Mouse (Mus musculus) midbrain, postnatal 0 days (tissue): ENCODE results near the gene Pten. TPM values are rescaled to one million over a fixed set of nuclear protein-coding genes. Genes with fewer than 3 reads are reported as not detected.

Experiments used
- ATAC-seq: fragments of 200-750 bp; cut with Nextera tagmentation; 2 replicates; pipeline ENCODE4 v1.8.0; 2017; ENCODE audit warnings: moderate number of reproducible peaks, mild to moderate bottlenecking, moderate TSS enrichment, moderate library complexity; ENCODE audit not compliant: low FRiP score
- DNase-seq: peaks from one replicate; pipeline ENCODE4 v3.0.0-alpha.2; 2015; ENCODE audit warnings: low spot score
- H3K27ac ChIP-seq: fragments of 300-500 bp; sonication (generic); 2 replicates; pipeline ENCODE4 v1.5.1; 2014; ENCODE audit warnings: low read depth, mild to moderate bottlenecking, low read length, mixed read lengths
- H3K27me3 ChIP-seq: fragments of 300-500 bp; sonication (generic); 2 replicates; pipeline ENCODE4 v1.6.1; 2014; ENCODE audit warnings: low read length, control low read depth, mixed read lengths; ENCODE audit not compliant: insufficient read depth
- H3K36me3 ChIP-seq: fragments of 300-500 bp; sonication (generic); 2 replicates; pipeline ENCODE4 v1.6.1; 2014; ENCODE audit warnings: low read length, control low read depth, mixed read lengths; ENCODE audit not compliant: insufficient read depth
- H3K4me1 ChIP-seq: fragments of 300-500 bp; sonication (generic); 2 replicates; pipeline ENCODE4 v1.6.1; 2014; ENCODE audit warnings: mild to moderate bottlenecking, control low read depth, antibody characterized with exemption, low read length, mixed read lengths; ENCODE audit not compliant: insufficient read depth
- H3K4me2 ChIP-seq: fragments of 300-500 bp; sonication (generic); 2 replicates; pipeline ENCODE4 v1.6.1; 2014; ENCODE audit warnings: low read depth, mild to moderate bottlenecking, low read length, mixed read lengths; ENCODE audit not compliant: poor library complexity, severe bottlenecking
- H3K4me3 ChIP-seq: fragments of 300-500 bp; sonication (generic); 2 replicates; pipeline ENCODE4 v1.5.1; 2014; ENCODE audit warnings: low read depth, mild to moderate bottlenecking, low read length, moderate library complexity
- H3K9ac ChIP-seq: fragments of 300-500 bp; sonication (generic); replicated peaks from 2 replicates; pipeline ENCODE4 v1.6.1; 2014; ENCODE audit warnings: mild to moderate bottlenecking, low read length, moderate library complexity, mixed read lengths; ENCODE audit not compliant: poor library complexity, severe bottlenecking
- H3K9me3 ChIP-seq: fragments of 300-500 bp; sonication (generic); 2 replicates; pipeline ENCODE4 v1.6.1; 2016; ENCODE audit warnings: low read length, control low read depth
- CTCF ChIP-seq: IDR thresholded peaks from 2 replicates; pipeline ENCODE4 v1.5.1; 2016; ENCODE audit warnings: antibody characterized with exemption, mild to moderate bottlenecking
- WGBS: fragments of 180-500 bp; shearing (Covaris S2); extraction: QIAGEN DNeasy Blood & Tissue Kit; methylation state at CpG from one replicate; pipeline ENCODE4 v1.1.7; 2014; 5-methylcytosine and 5-hydroxymethylcytosine counted together
- polyA plus RNA-seq: library from polyadenylated mRNA; unstranded; fragments of >200 nt; fragmentation: Nextera tagmentation; extraction: Ambion mirVana; gene quantifications from 2 replicates; pipeline ENCODE4 v1.2.1, GENCODE M21; 2015
- total RNA-seq: library from RNA; depleted of rRNA; stranded (reverse); fragments of >200 nt; gene quantifications from 2 replicates; pipeline ENCODE4 v1.2.3, GENCODE M21; 2014

The Pten gene
- total and polyA plus RNA-seq, 2 experiments from 2014 or later: 14.0 to 117 TPM

DNA sequence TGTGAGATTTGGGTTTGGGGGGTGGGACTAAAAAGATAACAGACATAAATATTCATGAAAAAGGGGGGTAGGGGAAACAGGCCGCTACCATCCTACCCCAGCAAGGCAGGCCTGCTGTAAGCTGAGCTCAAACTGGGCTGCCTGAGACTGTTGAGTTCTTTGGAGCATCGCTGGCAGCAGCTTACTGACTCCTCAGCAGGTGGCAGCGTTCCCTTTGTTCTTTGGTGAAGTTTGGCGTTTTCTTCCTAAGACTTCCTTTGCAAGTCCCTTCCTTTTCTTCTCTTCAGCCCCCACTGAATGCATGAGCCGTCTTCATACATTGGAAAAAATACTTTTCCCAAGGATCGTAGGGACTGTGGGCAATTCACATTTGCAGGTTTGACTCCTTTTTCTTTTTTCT lies 7.9 kb upstream of the Pten start:
- ATAC-seq (no peak), DNase-seq (peak; percentile 81)
- Histone ChIP-seq H3K9ac (no peak overlapping the region), H3K27ac (no peak overlapping the region), H3K4me3 (no peak overlapping the region), H3K4me2 (no peak overlapping the region), H3K9me3 (no peaks in the 10 kb centered on the region), H3K36me3 (no peaks in the 10 kb centered on the region), H3K27me3 (no peaks in the 10 kb centered on the region), H3K4me1 (no peaks in the 10 kb centered on the region)
- 5% methylated on average over 6 of the region's 6 CpGs for WGBS
- TF ChIP-seq CTCF: peak; percentile 75

DNA sequence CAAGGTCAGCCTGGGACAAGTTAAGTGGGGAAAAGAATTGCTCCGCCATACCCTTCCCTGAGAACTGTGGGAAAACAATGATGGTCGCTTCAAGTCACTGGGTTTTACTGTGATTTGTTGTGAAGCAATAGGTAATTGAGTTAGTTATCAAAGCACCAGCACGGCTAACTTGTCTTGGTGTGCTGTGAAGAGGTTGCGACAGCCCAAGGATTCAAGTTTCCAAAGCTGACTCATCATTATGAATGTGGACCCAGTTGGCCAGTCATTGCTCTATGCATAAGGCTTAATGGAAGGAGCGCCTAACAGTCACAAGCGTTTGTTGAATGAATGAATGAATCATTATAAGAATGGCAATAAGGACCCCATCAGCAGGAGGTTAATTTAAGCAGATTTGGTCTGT lies 4.9 kb upstream of the Pten start:
- H3K36me3 ChIP-seq: no peaks in the 10 kb centered on the region
- no peak overlapping the region for H3K4me2 ChIP-seq
- no peak for DNase-seq
- H3K4me1 ChIP-seq: peaks cover 3% of the 10 kb centered on the region; the same call in 1 of the 2 replicates
- ATAC-seq: no peak
- no peaks in the 10 kb centered on the region for H3K27me3 ChIP-seq
- no peak overlapping the region for H3K27ac ChIP-seq
- no peak overlapping the region for H3K4me3 ChIP-seq
- TF ChIP-seq CTCF: no peak
- 93% methylated on average over 6 of the region's 6 CpGs for whole genome bisulfite sequencing
- H3K9me3 ChIP-seq: no peaks in the 10 kb centered on the region
- H3K9ac ChIP-seq: no peak overlapping the region

DNA sequence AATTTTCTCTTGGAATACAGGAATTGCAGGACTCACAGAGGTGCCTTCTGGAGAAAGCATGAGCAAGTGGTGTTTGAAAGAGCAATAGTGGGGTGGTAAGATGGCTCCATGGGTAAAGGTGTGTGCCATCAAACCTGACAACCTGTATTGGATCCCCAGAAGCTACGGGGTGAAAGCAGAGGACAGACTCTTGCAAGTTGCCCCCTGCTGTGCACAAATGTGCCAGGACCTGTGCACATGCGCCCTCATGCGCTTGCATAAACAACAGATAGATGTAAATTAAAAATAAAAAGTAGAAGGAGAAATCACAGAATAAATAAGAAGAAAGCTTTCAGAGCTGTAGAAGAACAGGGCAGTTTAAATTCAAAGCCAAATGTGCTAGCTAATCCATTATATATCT lies 3.9 kb upstream of the Pten start:
- Histone ChIP-seq H3K27ac (no peak overlapping the region), H3K4me2 (no peak overlapping the region), H3K9ac (no peak overlapping the region), H3K27me3 (no peaks in the 10 kb centered on the region), H3K36me3 (no peaks in the 10 kb centered on the region), H3K4me1 (peaks cover 3% of the 10 kb centered on the region; the same call in 1 of the 2 replicates), H3K4me3 (no peak overlapping the region), H3K9me3 (no peaks in the 10 kb centered on the region)
- DNase-seq (no peak), ATAC-seq (no peak)
- WGBS: 89% methylated on average over 3 of the region's 3 CpGs
- no peak for TF ChIP-seq CTCF

DNA sequence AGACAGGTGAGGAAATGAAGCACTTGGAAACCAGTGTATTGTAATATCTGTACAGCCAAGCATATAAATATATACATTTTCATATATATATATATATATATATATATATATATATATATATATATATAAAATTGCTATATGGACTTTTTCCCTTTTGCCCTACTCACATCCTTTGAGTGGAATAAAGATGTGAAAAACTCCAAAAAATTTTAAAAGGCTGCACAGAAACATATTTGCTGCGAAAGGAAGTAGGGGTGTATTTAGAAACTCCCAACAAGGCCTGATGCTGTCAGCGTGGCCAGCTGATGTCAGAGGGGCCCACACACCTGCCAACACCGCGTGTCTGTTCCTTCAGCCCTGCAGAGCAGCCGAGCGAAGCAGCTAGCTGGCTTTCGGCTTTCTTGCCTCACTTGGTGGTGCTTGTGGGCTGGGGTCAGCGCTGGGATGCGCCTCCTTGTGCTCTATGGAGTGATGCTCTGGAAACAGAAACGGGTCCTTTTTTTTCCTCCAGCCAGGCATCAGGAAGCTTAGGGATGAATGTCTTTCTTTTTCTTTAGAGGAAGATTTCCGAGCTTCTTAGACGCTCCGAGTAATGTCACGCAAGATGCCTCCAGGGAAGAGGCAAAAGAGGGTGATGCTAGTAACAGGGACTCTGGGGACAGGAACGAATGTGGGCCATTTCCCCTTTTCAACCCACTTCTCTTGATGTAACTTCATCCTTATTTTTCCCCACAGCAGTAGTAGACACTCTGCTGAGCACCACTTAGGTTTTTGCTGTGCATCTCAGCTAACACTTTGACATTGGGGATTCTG lies 2.9 kb upstream of the Pten start:
- peak; percentile 9; the same call in 1 of the 2 replicates for TF ChIP-seq CTCF
- ATAC-seq (no peak), DNase-seq (peak; percentile 8)
- Histone ChIP-seq H3K9ac (peak overlapping the region; percentile 33; the same call in 1 of the 2 replicates), H3K9me3 (no peaks in the 10 kb centered on the region), H3K4me2 (peak overlapping the region; percentile 90), H3K27ac (no peak overlapping the region), H3K4me1 (peaks cover 3% of the 10 kb centered on the region; the same call in 1 of the 2 replicates), H3K36me3 (no peaks in the 10 kb centered on the region), H3K27me3 (no peaks in the 10 kb centered on the region), H3K4me3 (no peak overlapping the region)
- 17% methylated on average over 15 of the region's 15 CpGs for WGBS

DNA sequence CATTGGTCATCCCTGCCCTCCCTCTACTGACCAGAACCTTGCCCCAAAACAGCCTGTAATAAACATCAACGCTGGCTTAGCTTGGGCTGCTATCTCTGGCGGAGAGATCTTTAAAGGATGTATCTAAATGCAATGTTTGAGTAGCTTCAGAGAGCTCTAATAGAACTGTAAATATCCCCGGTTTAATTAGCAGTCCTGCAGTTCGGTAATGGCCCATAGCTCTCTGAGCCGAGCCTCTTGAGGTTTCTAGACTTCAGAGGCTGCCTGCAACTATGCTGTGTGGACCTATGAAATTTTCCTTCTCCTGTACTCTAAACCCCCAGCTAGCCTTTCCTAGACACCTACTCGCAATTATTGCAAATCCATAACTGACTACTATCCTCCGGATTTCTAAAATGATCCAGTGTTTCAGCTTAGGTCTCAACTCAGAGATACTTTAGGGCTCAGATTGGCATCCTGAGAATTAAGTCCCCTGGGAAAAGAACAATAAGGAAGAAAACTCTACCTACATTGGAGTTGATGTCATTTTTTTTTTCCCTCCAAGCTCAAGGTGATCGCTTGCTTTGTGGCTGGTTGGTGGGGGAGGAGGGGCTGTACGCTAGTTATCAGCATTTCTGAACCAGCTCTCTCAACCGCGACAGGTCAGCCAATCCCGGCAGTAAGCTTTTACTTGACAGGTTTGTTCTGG lies 2.0 kb upstream of the Pten start:
- peaks cover 3% of the 10 kb centered on the region; the same call in 1 of the 2 replicates for H3K4me1 ChIP-seq
- DNase-seq (peak; percentile 6), ATAC-seq (no peak)
- no peaks in the 10 kb centered on the region for H3K27me3 ChIP-seq
- peak overlapping the region; percentile 97 for H3K4me3 ChIP-seq
- no peak for TF ChIP-seq CTCF
- peak overlapping the region; percentile 90 for H3K4me2 ChIP-seq
- H3K9ac ChIP-seq: peak overlapping the region; percentile 95
- no peaks in the 10 kb centered on the region for H3K36me3 ChIP-seq
- no peaks in the 10 kb centered on the region for H3K9me3 ChIP-seq
- no peak overlapping the region for H3K27ac ChIP-seq
- 4% methylated on average over 12 of the region's 12 CpGs for WGBS
